Mouse (Mus musculus): ENCODE results near the gene Cilp. TPM values are rescaled to one million over a fixed set of nuclear protein-coding genes. Genes with fewer than 3 reads are reported as not detected.

Gene Cilp
- polyA plus RNA-seq, 1 experiment from 2014 or later, result 0.90 TPM

DNA sequence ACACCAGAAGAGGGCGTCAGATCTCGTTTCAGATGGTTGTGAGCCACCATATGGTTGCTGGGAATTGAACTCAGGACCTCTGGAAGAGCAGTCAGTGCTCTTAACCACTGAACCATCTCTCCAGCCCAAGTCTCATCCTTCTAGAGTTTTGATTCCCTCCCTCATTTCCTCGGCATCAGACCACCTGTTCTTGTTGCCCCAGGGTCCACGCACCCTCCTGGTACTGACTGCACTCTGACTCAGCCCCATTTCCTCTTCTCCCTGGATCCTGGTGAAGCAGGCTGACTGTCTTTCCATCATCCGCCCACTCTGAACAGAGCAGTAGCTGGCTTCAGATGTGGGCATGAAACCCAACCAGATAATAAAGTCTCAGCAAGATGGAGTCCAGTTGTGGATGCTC, 23.0 kb upstream of the Cilp start:
- Histone ChIP-seq H3K36me3 (ENCODE audit: control insufficient read depth, insufficient read depth, low read length) (no peaks in the 10 kb centered on the region), H3K27me3 (ENCODE audit: control insufficient read depth, insufficient read depth, low read length) (no peaks in the 10 kb centered on the region), H3K4me2 (ENCODE audit: low read depth, low read length) (no peak overlapping the region), H3K4me1 (ENCODE audit: control insufficient read depth, insufficient read depth, low read length) (peaks cover 31% of the 10 kb centered on the region), H3K9me3 (replicated peaks; ENCODE audit: control insufficient read depth, low read length) (no peaks in the 10 kb centered on the region), H3K27ac (ENCODE audit: low read length) (no peak overlapping the region), H3K4me3 (replicated peaks; ENCODE audit: low read length) (no peak overlapping the region), H3K9ac (ENCODE audit: low read length) (no peak overlapping the region)
- WGBS, result 60% methylated on average over 5 of the region's 5 CpGs
- no peak for ATAC-seq (ENCODE audit: insufficient read depth, low FRiP score)

DNA sequence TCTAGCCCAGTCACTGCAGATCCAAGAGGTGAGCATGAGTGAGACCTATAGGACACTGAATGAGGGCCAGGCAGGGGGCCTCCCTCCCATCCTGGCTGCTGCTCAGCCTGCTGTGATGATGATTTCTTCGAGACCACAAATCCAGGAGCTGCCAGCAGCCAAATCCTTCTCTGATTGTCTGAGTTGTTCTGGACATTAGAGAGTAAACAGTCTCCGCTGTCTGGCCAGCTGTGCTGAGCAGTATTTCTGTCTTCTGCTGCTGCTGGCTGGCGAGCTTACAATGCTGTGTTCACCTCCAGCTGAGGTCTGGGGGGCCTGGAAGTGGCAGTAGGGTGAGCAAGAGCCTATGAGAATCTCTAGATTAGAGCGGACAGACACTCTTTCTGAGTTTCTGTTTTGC, 21.7 kb upstream of the Cilp start:
- Histone ChIP-seq H3K9me3 (replicated peaks; ENCODE audit: control insufficient read depth, low read length) (no peaks in the 10 kb centered on the region), H3K4me3 (replicated peaks; ENCODE audit: low read length) (no peak overlapping the region), H3K9ac (ENCODE audit: low read length) (no peak overlapping the region), H3K4me1 (ENCODE audit: control insufficient read depth, insufficient read depth, low read length) (peaks cover 24% of the 10 kb centered on the region), H3K36me3 (ENCODE audit: control insufficient read depth, insufficient read depth, low read length) (no peaks in the 10 kb centered on the region), H3K27ac (ENCODE audit: low read length) (peak overlapping the region; percentile 64), H3K27me3 (ENCODE audit: control insufficient read depth, insufficient read depth, low read length) (no peaks in the 10 kb centered on the region), H3K4me2 (ENCODE audit: low read depth, low read length) (no peak overlapping the region)
- ATAC-seq (ENCODE audit: insufficient read depth, low FRiP score), result peak; percentile 35; the same call in 1 of the 2 replicates
- WGBS, result 28% methylated on average over 4 of the region's 4 CpGs

DNA sequence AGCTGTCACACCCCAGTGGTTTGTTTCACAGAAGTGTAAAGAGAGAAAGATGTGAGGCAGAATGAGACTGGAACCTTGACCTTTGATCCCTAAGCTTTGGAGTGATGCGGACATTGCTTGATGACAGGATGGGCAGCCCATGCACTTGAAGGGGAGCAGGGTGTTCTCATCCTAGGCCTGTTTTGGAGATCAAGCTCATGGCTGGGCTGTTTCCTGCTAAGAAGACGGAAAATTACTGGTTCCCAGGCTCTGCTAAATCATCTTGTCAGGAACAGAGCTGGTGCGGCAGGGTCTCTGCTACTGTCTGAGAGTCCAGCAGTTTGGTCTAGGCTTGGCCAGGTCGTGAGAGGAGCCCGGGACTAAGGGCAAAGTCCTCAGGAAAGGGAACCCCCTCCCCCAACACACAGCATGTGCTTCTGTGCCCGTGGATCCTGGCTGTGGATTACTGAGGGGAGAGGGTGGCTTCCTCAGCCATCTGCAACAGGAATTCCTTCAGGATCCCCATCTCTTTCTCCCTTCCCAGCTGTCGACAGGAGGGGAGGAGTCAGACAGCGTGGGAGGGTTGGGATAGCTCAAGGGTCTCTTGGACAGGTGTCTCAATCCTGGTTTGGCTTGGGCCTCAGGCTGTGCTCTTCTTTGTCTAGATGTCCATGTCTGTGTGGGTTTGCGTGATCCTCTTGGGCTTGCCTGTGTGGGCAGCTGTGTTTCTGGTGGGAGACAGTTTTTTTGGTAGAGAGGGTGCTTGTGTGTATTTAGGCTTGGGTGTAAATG, 20.8 kb upstream of the Cilp start:
- Histone ChIP-seq H3K4me3 (replicated peaks; ENCODE audit: low read length) (no peak overlapping the region), H3K9ac (ENCODE audit: low read length) (no peak overlapping the region), H3K36me3 (ENCODE audit: control insufficient read depth, insufficient read depth, low read length) (no peaks in the 10 kb centered on the region), H3K27ac (ENCODE audit: low read length) (no peak overlapping the region; the same call in 1 of the 2 replicates), H3K9me3 (replicated peaks; ENCODE audit: control insufficient read depth, low read length) (no peaks in the 10 kb centered on the region), H3K4me2 (ENCODE audit: low read depth, low read length) (no peak overlapping the region), H3K27me3 (ENCODE audit: control insufficient read depth, insufficient read depth, low read length) (no peaks in the 10 kb centered on the region), H3K4me1 (ENCODE audit: control insufficient read depth, insufficient read depth, low read length) (peaks cover 18% of the 10 kb centered on the region)
- WGBS, result 38% methylated on average over 9 of the region's 9 CpGs
- no peak for ATAC-seq (ENCODE audit: insufficient read depth, low FRiP score)

DNA sequence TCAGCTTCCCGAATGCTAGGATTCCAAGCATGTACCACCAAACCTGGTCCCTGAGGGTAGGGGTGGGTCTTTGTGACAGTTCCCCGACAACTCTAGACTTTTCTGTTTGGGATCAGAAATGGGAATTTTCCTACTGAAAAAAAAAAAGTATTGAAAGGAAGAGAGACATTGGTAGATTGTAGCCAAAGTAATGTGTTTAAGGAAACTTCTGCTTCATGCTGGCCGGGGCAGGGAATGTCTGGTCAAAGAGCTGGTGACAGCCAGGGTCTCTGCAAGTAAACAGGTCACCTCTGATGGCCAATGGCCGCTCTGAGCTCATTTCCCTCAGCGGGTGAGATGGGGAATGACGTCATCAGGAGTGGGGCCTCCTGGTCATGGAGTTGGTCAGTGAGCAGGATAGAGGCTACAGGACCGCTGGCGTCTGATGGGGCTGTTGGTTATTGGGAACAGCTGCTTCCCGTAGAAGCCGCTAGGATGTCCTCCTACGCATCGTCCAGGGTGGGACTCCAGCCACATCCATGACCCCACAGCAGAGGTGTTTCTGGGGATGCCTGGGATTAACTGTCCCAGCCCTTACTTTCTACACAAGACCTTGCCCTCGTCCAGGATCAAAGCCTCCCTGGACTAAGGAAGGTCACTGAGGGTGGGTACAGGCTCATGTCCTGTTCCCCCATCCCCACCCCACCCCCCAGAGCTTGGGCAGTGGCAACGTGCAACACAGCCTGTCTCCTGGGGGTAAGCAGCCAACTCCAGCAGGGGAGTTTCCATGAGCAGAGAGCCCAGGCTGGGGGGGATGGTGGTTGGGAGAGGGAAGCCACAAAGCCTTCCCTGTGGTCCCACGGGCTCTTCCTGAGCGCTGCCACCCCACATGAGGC, 17.2 kb upstream of the Cilp start:
- no peaks in the 10 kb centered on the region for H3K27me3 ChIP-seq (ENCODE audit: control insufficient read depth, insufficient read depth, low read length)
- no peak for ATAC-seq (ENCODE audit: insufficient read depth, low FRiP score)
- no peak overlapping the region for H3K9ac ChIP-seq (ENCODE audit: low read length)
- H3K4me3 ChIP-seq (replicated peaks; ENCODE audit: low read length), result no peak overlapping the region
- no peak overlapping the region for H3K4me2 ChIP-seq (ENCODE audit: low read depth, low read length)
- no peaks in the 10 kb centered on the region for H3K36me3 ChIP-seq (ENCODE audit: control insufficient read depth, insufficient read depth, low read length)
- H3K27ac ChIP-seq (ENCODE audit: low read length), result no peak overlapping the region
- peaks cover 16% of the 10 kb centered on the region for H3K4me1 ChIP-seq (ENCODE audit: control insufficient read depth, insufficient read depth, low read length)
- no peaks in the 10 kb centered on the region for H3K9me3 ChIP-seq (replicated peaks; ENCODE audit: control insufficient read depth, low read length)
- 70% methylated on average over 16 of the region's 16 CpGs for WGBS

DNA sequence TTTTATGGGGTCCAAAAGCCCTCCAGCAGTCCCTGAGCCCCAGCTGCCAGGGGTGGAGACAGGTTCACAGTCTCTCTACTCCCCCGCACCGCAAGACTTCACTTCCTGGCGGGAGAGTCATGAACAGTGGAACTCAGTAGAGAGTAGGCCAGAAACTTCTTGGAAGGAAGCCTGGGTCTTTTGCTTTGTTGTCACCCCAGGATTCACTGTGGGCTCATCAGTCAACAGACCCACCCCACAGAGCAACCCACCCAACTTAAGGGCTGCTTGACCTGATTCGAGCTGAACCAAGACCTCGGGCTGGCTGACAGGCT, 16.6 kb upstream of the Cilp start:
- Histone ChIP-seq H3K27me3 (ENCODE audit: control insufficient read depth, insufficient read depth, low read length) (no peaks in the 10 kb centered on the region), H3K4me2 (ENCODE audit: low read depth, low read length) (no peak overlapping the region), H3K36me3 (ENCODE audit: control insufficient read depth, insufficient read depth, low read length) (no peaks in the 10 kb centered on the region), H3K27ac (ENCODE audit: low read length) (no peak overlapping the region), H3K9me3 (replicated peaks; ENCODE audit: control insufficient read depth, low read length) (no peaks in the 10 kb centered on the region), H3K9ac (ENCODE audit: low read length) (no peak overlapping the region), H3K4me3 (replicated peaks; ENCODE audit: low read length) (no peak overlapping the region), H3K4me1 (ENCODE audit: control insufficient read depth, insufficient read depth, low read length) (peaks cover 10% of the 10 kb centered on the region)
- 65% methylated on average over 5 of the region's 5 CpGs for WGBS
- no peak for ATAC-seq (ENCODE audit: insufficient read depth, low FRiP score)

DNA sequence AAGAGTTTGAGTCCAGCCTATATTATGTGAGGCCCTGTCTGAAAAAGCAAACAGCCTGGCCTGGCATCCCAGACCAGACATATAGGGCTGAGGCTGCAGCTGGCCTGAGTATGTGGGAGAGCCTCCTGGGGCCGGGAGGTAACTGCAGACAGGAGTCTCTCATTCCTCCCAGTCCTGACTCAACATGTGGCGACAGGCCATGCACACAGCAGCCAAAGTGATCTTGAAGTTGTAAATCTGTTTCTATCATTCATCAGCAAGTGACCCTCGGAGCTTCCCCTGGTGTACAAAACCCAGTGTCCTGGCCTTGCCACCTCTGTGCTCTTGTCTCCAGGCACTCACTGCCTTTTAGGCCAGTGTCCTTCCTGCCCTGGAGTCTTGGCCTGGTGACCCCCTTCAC, 13.0 kb upstream of the Cilp start:
- 60% methylated on average over 3 of the region's 3 CpGs for WGBS
- no peaks in the 10 kb centered on the region for H3K27me3 ChIP-seq (ENCODE audit: control insufficient read depth, insufficient read depth, low read length)
- no peak overlapping the region for H3K27ac ChIP-seq (ENCODE audit: low read length)
- no peak overlapping the region for H3K4me3 ChIP-seq (replicated peaks; ENCODE audit: low read length)
- H3K4me1 ChIP-seq (ENCODE audit: control insufficient read depth, insufficient read depth, low read length), result no peaks in the 10 kb centered on the region
- H3K36me3 ChIP-seq (ENCODE audit: control insufficient read depth, insufficient read depth, low read length), result no peaks in the 10 kb centered on the region
- H3K9ac ChIP-seq (ENCODE audit: low read length), result no peak overlapping the region
- H3K4me2 ChIP-seq (ENCODE audit: low read depth, low read length), result no peak overlapping the region
- no peak for ATAC-seq (ENCODE audit: insufficient read depth, low FRiP score)
- no peaks in the 10 kb centered on the region for H3K9me3 ChIP-seq (replicated peaks; ENCODE audit: control insufficient read depth, low read length)

DNA sequence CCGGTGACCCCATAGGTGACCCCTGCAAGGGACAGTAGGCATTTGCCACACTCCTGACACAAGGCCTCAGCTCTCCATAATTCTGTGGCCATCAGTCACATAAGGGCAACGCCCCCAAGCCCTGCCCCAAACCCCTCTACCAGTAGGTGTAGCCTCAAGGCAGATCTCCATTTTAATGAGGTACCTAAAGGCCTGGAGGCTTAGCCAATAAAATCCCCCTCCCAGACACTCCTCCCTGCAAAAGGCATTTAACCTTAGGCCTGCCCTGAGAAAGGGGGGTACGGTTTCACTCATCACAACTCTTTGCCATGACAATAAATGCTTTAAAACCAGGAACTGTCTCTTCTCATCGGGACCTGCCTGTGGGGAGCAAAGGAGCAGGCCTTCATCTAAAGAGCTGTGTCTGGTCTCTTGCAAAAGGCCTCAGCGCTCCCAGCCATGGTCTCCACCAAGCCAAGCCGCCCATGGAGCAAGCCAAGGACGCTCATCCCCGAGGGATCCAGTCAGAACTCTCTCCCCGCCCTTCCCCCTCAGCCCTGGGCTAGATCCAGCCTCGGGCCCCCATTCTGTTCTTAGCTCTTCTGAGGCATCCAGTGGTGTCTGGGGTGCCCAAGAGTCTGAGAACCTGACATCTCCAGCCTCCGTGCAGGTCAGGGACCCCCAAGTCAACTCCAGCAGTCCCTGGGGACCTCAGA, 8.9 kb upstream of the Cilp start:
- no peak overlapping the region for H3K4me2 ChIP-seq (ENCODE audit: low read depth, low read length)
- H3K27ac ChIP-seq (ENCODE audit: low read length), result no peak overlapping the region
- WGBS, result 77% methylated on average over 11 of the region's 11 CpGs
- peak; percentile 29; the same call in 1 of the 2 replicates for ATAC-seq (ENCODE audit: insufficient read depth, low FRiP score)
- H3K4me3 ChIP-seq (replicated peaks; ENCODE audit: low read length), result no peak overlapping the region
- H3K9ac ChIP-seq (ENCODE audit: low read length), result no peak overlapping the region
- no peaks in the 10 kb centered on the region for H3K36me3 ChIP-seq (ENCODE audit: control insufficient read depth, insufficient read depth, low read length)
- H3K27me3 ChIP-seq (ENCODE audit: control insufficient read depth, insufficient read depth, low read length), result no peaks in the 10 kb centered on the region
- no peaks in the 10 kb centered on the region for H3K9me3 ChIP-seq (replicated peaks; ENCODE audit: control insufficient read depth, low read length)
- no peaks in the 10 kb centered on the region for H3K4me1 ChIP-seq (ENCODE audit: control insufficient read depth, insufficient read depth, low read length)

DNA sequence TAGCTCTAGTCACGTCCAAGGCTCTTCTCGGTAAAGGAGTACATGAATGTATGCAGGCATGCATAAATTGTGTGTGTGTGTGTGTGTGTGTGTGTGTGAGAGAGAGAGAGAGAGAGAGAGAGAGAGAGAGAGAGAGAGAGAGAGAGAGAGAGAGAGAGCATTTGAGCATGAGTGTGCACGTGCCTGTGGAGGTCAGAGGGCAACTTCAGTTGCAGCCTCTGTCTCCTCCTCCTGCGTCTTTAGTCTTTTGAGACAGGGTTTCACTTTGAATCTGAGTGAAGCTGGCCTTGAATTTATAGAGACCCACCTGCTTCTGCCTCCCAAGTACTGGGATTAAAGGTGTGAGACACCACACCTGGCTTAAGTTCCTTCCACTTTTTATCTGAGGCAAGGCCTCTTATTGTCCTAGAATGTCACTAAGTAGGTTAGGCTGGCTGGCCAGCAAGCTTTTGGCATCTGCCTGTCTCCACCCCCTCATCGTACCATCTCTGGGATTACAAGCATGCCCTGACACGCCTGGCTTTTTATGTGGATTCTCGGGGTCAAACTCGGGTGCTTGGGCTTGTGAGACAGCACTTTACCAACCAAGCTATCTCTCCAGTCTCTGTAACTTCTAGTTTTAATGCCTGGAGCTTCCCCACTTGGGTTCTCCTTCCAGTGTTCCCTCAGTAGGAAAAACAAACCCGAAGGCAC, 7.6 kb upstream of the Cilp start:
- Histone ChIP-seq H3K9me3 (replicated peaks; ENCODE audit: control insufficient read depth, low read length) (no peaks in the 10 kb centered on the region), H3K36me3 (ENCODE audit: control insufficient read depth, insufficient read depth, low read length) (no peaks in the 10 kb centered on the region), H3K27ac (ENCODE audit: low read length) (no peak overlapping the region), H3K4me1 (ENCODE audit: control insufficient read depth, insufficient read depth, low read length) (no peaks in the 10 kb centered on the region), H3K27me3 (ENCODE audit: control insufficient read depth, insufficient read depth, low read length) (no peaks in the 10 kb centered on the region), H3K4me3 (replicated peaks; ENCODE audit: low read length) (no peak overlapping the region), H3K9ac (ENCODE audit: low read length) (no peak overlapping the region), H3K4me2 (ENCODE audit: low read depth, low read length) (no peak overlapping the region)
- no peak for ATAC-seq (ENCODE audit: insufficient read depth, low FRiP score)
- WGBS, result 77% methylated on average over 9 of the region's 9 CpGs

Data from stomach, embryonic 16.5 days (tissue).